Mouse (Mus musculus): ENCODE data around the gene Gm11639.

The Gm11639 gene

GRCm38 (mm10) chr11:105153068-105153833 is 467.7 kb downstream of the Gm11639 start:
- DNase-seq (ENCODE audit: low spot score), result no peak

- no peak for DNase-seq (ENCODE audit: low spot score)
These were observed 470.4 kb downstream of the Gm11639 start for GRCm38 (mm10) chr11:105155915-105156314.

- no peak for DNase-seq (ENCODE audit: low spot score)
These were observed 471.3 kb downstream of the Gm11639 start for GRCm38 (mm10) chr11:105156748-105157267.

- no peak for DNase-seq (ENCODE audit: low spot score)
These were observed 472.5 kb downstream of the Gm11639 start for GRCm38 (mm10) chr11:105158047-105158446.

GRCm38 (mm10) chr11:105159673-105160360 is 474.3 kb downstream of the Gm11639 start:
- DNase-seq (ENCODE audit: low spot score), result no peak

GRCm38 (mm10) chr11:105161411-105161810 is 475.9 kb downstream of the Gm11639 start:
- DNase-seq (ENCODE audit: low spot score), result no peak

GRCm38 (mm10) chr11:105164516-105165510 is 479.3 kb downstream of the Gm11639 start:
- no peak for DNase-seq (ENCODE audit: low spot score)

GRCm38 (mm10) chr11:105166780-105167179 is 481.3 kb downstream of the Gm11639 start:
- no peak for DNase-seq (ENCODE audit: low spot score)

Data from urinary bladder, postnatal 10 days (tissue).